ENCODE assay signal across 12 mouse cellular contexts in the genomic region with DNA sequence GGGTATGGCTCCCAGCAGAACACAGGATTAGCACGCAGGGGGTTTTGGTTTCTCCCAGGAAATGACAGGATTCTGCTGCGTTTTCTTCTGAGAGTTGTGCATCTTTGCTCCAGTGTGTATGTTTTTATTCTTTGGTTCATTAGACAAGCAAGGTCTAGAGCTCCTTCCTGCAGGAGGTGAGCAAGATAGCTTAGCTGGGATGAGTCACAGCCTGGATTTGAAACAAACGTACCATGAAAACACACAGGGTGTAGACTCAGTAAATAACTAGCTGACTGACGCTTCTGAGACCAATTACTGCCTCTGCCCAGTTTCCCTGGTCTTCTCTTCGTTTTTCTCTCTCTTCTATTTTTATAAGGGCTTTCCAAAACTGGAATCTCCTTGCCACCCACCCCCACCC.
A peak's percentile ranks its signal among the peaks of the same experiment; 100 is the strongest.
DNase-seq lines count a peak whose midpoint lies in the region; ATAC-seq and TF ChIP-seq lines count a peak whose summit lies in the region.
"Had no signal": no experiment of that assay in that cellular context is flagged by ENCODE, and none has a peak within 500 bp of the region (broad histone marks: within the 10 kb centered on the region; RNA-seq: fewer than 3 reads in every experiment).

No protein-coding gene starts in this region.

- H3K4me1 ChIP-seq in kidney, embryonic 14.5 days (ENCODE audit: control insufficient read depth, insufficient read depth, low read length): peaks cover 10% of the 10 kb centered on the region; the same call in 1 of the 2 replicates
- H3K4me1 ChIP-seq in MEL (ENCODE audit: control insufficient read depth in 1 of 2, insufficient read depth in 2 of 2, low read length in 2 of 2): 0 out of 4 replicates have a peak, but pooled peaks cover 0 to 8% of the 10 kb centered on the region in 2 experiments
- peaks cover 35% of the 10 kb centered on the region for H3K4me1 ChIP-seq in forebrain, embryonic 13.5 days
- peaks cover 31% of the 10 kb centered on the region for H3K4me1 ChIP-seq in midbrain, embryonic 15.5 days

- no peaks in the 10 kb centered on the region for H3K9me3 ChIP-seq in kidney, embryonic 14.5 days (ENCODE audit: control insufficient read depth, low read length)
- no peaks in the 10 kb centered on the region for H3K9me3 ChIP-seq in MEL (replicated peaks; ENCODE audit: insufficient read depth, low read length)
- H3K9me3 ChIP-seq in forebrain, embryonic 13.5 days (replicated peaks): no peaks in the 10 kb centered on the region
- H3K9me3 ChIP-seq in midbrain, embryonic 15.5 days: no peaks in the 10 kb centered on the region

- TF ChIP-seq EP300 in MEL (IDR thresholded peaks at IDR 0.05; ENCODE audit: low read depth in 1 of 2, low read length in 2 of 2): no peak

- TF ChIP-seq RAD21 in MEL (IDR thresholded peaks at IDR 0.05; ENCODE audit: low read depth, low read length): no peak

- H3K27ac ChIP-seq in kidney, embryonic 14.5 days (ENCODE audit: low read depth, low read length): no peak overlapping the region
- H3K27ac ChIP-seq in MEL (ENCODE audit: control insufficient read depth, low read depth, low read length): no peak overlapping the region
- peak overlapping the region; percentile 84 for H3K27ac ChIP-seq in forebrain, embryonic 13.5 days
- H3K27ac ChIP-seq in midbrain, embryonic 15.5 days: peak overlapping the region; percentile 74; the same call in 1 of the 2 replicates

- no peak for TF ChIP-seq CTCF in MEL (IDR thresholded peaks at IDR 0.05 in 2 of 3, conservative IDR thresholded peaks at IDR 0.05 in 1 of 3; ENCODE audit: control insufficient read depth in 1 of 3, insufficient read depth in 1 of 3, low read depth in 2 of 3, low read length in 3 of 3, poor library complexity in 1 of 3, severe bottlenecking in 1 of 3)

- no peak overlapping the region for H3K4me3 ChIP-seq in kidney, embryonic 14.5 days (ENCODE audit: low read length)
- H3K4me3 ChIP-seq in MEL (ENCODE audit: control insufficient read depth in 1 of 2, insufficient read depth in 1 of 2, low read depth in 2 of 2, low read length in 2 of 2): no peak overlapping the region
- no peak overlapping the region for H3K4me3 ChIP-seq in forebrain, embryonic 13.5 days
- H3K4me3 ChIP-seq in midbrain, embryonic 15.5 days: no peak overlapping the region

- no peak for DNase-seq in kidney, adult 18-20 months
- DNase-seq in MEL (ENCODE audit: low read depth, low spot score) (peak; percentile 44), MN1 (ENCODE audit: low spot score) (no peak)
- no peak for DNase-seq in adrenal gland, adult 18-20 months (ENCODE audit: low spot score in 2 of 2)
- DNase-seq in ovary, postnatal 10 days (ENCODE audit: low spot score): no peak
- DNase-seq: cerebellum, postnatal 25 days; heart, postnatal 36 days; kidney, postnatal 36 days; lung, embryonic 14.5 days had no signal

- no peaks in the 10 kb centered on the region for H3K36me3 ChIP-seq in kidney, embryonic 14.5 days (ENCODE audit: control insufficient read depth, insufficient read depth, low read length)
- no peaks in the 10 kb centered on the region; a peak in 1 of 4 replicates for H3K36me3 ChIP-seq in MEL (ENCODE audit: control insufficient read depth in 1 of 2, insufficient read depth in 2 of 2, low read length in 2 of 2)
- H3K36me3 ChIP-seq in forebrain, embryonic 13.5 days (ENCODE audit: poor library complexity, severe bottlenecking): no peaks in the 10 kb centered on the region
- H3K36me3 ChIP-seq in midbrain, embryonic 15.5 days (replicated peaks): no peaks in the 10 kb centered on the region

- no peak for ATAC-seq in kidney, embryonic 14.5 days (ENCODE audit: low FRiP score, low TSS enrichment)
- ATAC-seq in forebrain, embryonic 13.5 days: no peak
- ATAC-seq in midbrain, embryonic 15.5 days (replicated peaks): no peak

- H3K79me2 ChIP-seq in MEL (ENCODE audit: control insufficient read depth, insufficient read depth, low read length, poor library complexity): no peaks in the 10 kb centered on the region

- no peak overlapping the region for H3K9ac ChIP-seq in kidney, embryonic 14.5 days (ENCODE audit: low read depth, low read length)
- H3K9ac ChIP-seq in MEL (ENCODE audit: control insufficient read depth, low read depth, low read length, poor library complexity, severe bottlenecking): no peak overlapping the region
- H3K9ac ChIP-seq in forebrain, embryonic 13.5 days: peak overlapping the region; percentile 60; the same call in 1 of the 2 replicates
- no peak overlapping the region for H3K9ac ChIP-seq in midbrain, embryonic 15.5 days
- H3K9ac ChIP-seq: lung, embryonic 14.5 days had no signal

- no peaks in the 10 kb centered on the region; the same call in none of the 2 replicates for H3K27me3 ChIP-seq in kidney, embryonic 14.5 days (ENCODE audit: control insufficient read depth, insufficient read depth, low read length)
- H3K27me3 ChIP-seq in MEL (ENCODE audit: control insufficient read depth in 1 of 2, insufficient read depth in 2 of 2, low read length in 2 of 2): no peaks in the 10 kb centered on the region; a peak in 1 of 4 replicates
- H3K27me3 ChIP-seq in forebrain, embryonic 13.5 days: 0 out of 2 replicates have a peak, but pooled peaks cover 3% of the 10 kb centered on the region
- H3K27me3 ChIP-seq in midbrain, embryonic 15.5 days (replicated peaks): 0 out of 2 replicates have a peak, but pooled peaks cover 12% of the 10 kb centered on the region

- TF ChIP-seq POLR2A in MEL (IDR thresholded peaks at IDR 0.05; ENCODE audit: control insufficient read depth in 1 of 2, insufficient read depth in 1 of 2, low read depth in 1 of 2, low read length in 2 of 2, poor library complexity in 1 of 2): no peak

- 36% methylated on average over 5 of the region's 5 CpGs for WGBS in kidney, embryonic 14.5 days
- 36% methylated on average over 5 of the region's 5 CpGs for WGBS in forebrain, embryonic 13.5 days
- 26% methylated on average over 5 of the region's 5 CpGs for WGBS in midbrain, embryonic 15.5 days

- 0 out of 2 replicates have a peak overlapping the region, but pooled peaks have one; percentile 56 for H3K4me2 ChIP-seq in kidney, embryonic 14.5 days (replicated peaks; ENCODE audit: low read depth, low read length)
- H3K4me2 ChIP-seq in forebrain, embryonic 13.5 days: peak overlapping the region; percentile 61
- peak overlapping the region; percentile 50; the same call in 1 of the 2 replicates for H3K4me2 ChIP-seq in midbrain, embryonic 15.5 days

TF ChIP-seq in MEL, 35 proteins besides CTCF, POLR2A, EP300 and RAD21:
- TF ChIP-seq SIN3A (IDR thresholded peaks at IDR 0.05; ENCODE audit: low read length) (no peak), GABPA (IDR thresholded peaks at IDR 0.05; ENCODE audit: low read depth, low read length) (no peak), UBTF (IDR thresholded peaks at IDR 0.05; ENCODE audit: borderline replicate concordance, insufficient read depth, low read depth, low read length) (no peak), ZC3H11A (IDR thresholded peaks at IDR 0.05; ENCODE audit: low read depth, low read length) (no peak), MYB (IDR thresholded peaks at IDR 0.05; ENCODE audit: low read depth, low read length) (no peak), MAX (IDR thresholded peaks at IDR 0.05; ENCODE audit: low read length) (no peak), MXI1 (IDR thresholded peaks at IDR 0.05; ENCODE audit: low read depth, low read length) (no peak), ZNF384 (IDR thresholded peaks at IDR 0.05; ENCODE audit: low read depth, low read length) (no peak), SMC3 (IDR thresholded peaks at IDR 0.05; ENCODE audit: low read depth, low read length) (no peak), ELF1 (IDR thresholded peaks at IDR 0.05; ENCODE audit: low read depth, low read length) (no peak), USF2 (IDR thresholded peaks at IDR 0.05; ENCODE audit: borderline replicate concordance in 1 of 2, insufficient read depth in 1 of 2, low read depth in 1 of 2, low read length in 2 of 2) (no peak), POLR2AphosphoS2 (IDR thresholded peaks at IDR 0.05; ENCODE audit: low read length) (no peak), POLR2AphosphoS5 (IDR thresholded peaks at IDR 0.05; ENCODE audit: borderline replicate concordance, low read depth, low read length) (no peak), NELFE (IDR thresholded peaks at IDR 0.05; ENCODE audit: low read depth, low read length) (no peak)
TF ChIP-seq in MEL: peak in this region for 0.

Comparison
In these comparisons a context has a peak if more than half of its experiments do, and no peak if none do; other contexts are left out.
1. H3K27ac ChIP-seq: peak in forebrain, embryonic 13.5 days (single experiment) and midbrain, embryonic 15.5 days (single experiment); none in kidney, embryonic 14.5 days (single experiment) and MEL (single experiment).
2. Peak in every context shown above with its lines, with median percentiles within 50 percentile points of each other: H3K4me2 ChIP-seq.